ENCODE assay signal across 8 mouse cellular contexts in the genomic region with DNA sequence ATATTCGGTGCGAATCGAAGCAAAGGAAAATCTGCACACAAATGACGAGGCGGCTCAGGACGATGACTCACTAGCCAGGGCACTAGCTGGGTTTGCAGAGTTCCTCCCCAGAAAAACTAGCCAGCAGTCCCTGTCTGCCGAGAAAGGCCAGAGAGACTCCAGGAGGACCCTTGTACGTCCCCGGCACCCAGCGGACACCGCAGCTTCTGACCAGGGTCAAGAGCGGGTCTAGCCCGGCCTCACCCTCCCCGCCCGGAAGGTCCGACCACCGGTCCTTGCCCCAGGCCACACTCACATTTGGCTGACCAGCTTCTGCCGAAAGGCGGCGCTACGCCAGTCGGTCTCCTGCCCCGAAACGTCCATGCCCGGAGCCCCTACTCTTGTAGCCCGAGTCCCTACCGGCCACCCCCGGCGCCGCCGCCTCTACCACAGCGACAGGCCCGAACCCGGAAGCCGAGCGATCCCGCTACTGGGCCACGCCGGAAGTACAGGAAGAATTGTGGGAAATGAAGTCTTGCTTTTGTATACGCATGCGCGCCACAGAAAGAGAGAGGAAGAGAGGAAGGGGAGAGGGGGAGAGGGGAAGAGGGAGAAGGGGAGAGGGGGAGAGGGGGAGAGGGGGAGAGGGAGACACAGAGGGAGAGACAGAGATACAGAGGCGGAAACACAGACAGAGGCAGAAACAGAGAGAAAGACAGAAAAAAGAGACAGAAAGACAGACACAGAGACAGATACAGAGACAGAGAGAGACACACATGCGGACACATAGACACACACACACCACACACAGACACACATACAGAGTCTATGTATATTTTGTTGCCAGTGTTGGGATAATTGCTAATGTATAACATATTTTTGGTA. TPM values are rescaled to one million over a fixed set of nuclear protein-coding genes. Genes with fewer than 3 reads are reported as not detected.
DNase-seq lines count a peak whose midpoint lies in the region; ATAC-seq and TF ChIP-seq lines count a peak whose summit lies in the region.

No protein-coding gene starts in this region.

- ATAC-seq in embryonic facial prominence, embryonic 13.5 days (ENCODE audit: insufficient number of reproducible peaks, insufficient read depth, low FRiP score, low TSS enrichment, low read depth), result peak; percentile 85
- peak; percentile 91 for ATAC-seq in limb, embryonic 14.5 days (ENCODE audit: low FRiP score, low read depth)
- ATAC-seq in midbrain, postnatal 0 days (ENCODE audit: low FRiP score), result peak; percentile 88

- peak overlapping the region; percentile 92 for H3K4me2 ChIP-seq in embryonic facial prominence, embryonic 13.5 days
- peak overlapping the region; percentile 90 for H3K4me2 ChIP-seq in limb, embryonic 14.5 days (replicated peaks; ENCODE audit: low read depth, low read length, severe bottlenecking)
- peak overlapping the region; percentile 92 for H3K4me2 ChIP-seq in midbrain, postnatal 0 days (ENCODE audit: low read depth, low read length, poor library complexity, severe bottlenecking)

- peak overlapping the region; percentile 91 for H3K4me3 ChIP-seq in embryonic facial prominence, embryonic 13.5 days
- H3K4me3 ChIP-seq in limb, embryonic 14.5 days (replicated peaks; ENCODE audit: low read length), result peak overlapping the region; percentile 86
- peak overlapping the region; percentile 84 for H3K4me3 ChIP-seq in midbrain, postnatal 0 days (ENCODE audit: low read depth, low read length)

- H3K27ac ChIP-seq in embryonic facial prominence, embryonic 13.5 days, result peak overlapping the region; percentile 80
- peak overlapping the region; percentile 70 for H3K27ac ChIP-seq in limb, embryonic 14.5 days (replicated peaks; ENCODE audit: low read depth, low read length)
- H3K27ac ChIP-seq in midbrain, postnatal 0 days (ENCODE audit: low read depth, low read length), result peak overlapping the region; percentile 77

- H3K4me1 ChIP-seq in embryonic facial prominence, embryonic 13.5 days, result peaks cover 19% of the 10 kb centered on the region
- peaks cover 11% of the 10 kb centered on the region for H3K4me1 ChIP-seq in limb, embryonic 14.5 days (ENCODE audit: control insufficient read depth, insufficient read depth, low read length)
- peaks cover 12% of the 10 kb centered on the region for H3K4me1 ChIP-seq in midbrain, postnatal 0 days (ENCODE audit: insufficient read depth, low read length)

- TF ChIP-seq POLR2A in limb, embryonic 14.5 days (IDR thresholded peaks at IDR 0.05; ENCODE audit: borderline replicate concordance, extremely low read depth, insufficient read depth, insufficient read length), result peak; percentile 72; the same call in 1 of the 2 replicates

- peak; percentile 64 for TF ChIP-seq CTCF in midbrain, postnatal 0 days (IDR thresholded peaks at IDR 0.05)

- peak overlapping the region; percentile 95 for H3K9ac ChIP-seq in embryonic facial prominence, embryonic 13.5 days
- peak overlapping the region; percentile 95 for H3K9ac ChIP-seq in limb, embryonic 14.5 days (ENCODE audit: low read depth, low read length, severe bottlenecking)
- H3K9ac ChIP-seq in midbrain, postnatal 0 days (replicated peaks; ENCODE audit: low read length, poor library complexity, severe bottlenecking), result peak overlapping the region; percentile 77

- no peaks in the 10 kb centered on the region for H3K36me3 ChIP-seq in embryonic facial prominence, embryonic 13.5 days
- H3K36me3 ChIP-seq in limb, embryonic 14.5 days (ENCODE audit: control insufficient read depth, insufficient read depth, low read length), result no peaks in the 10 kb centered on the region
- H3K36me3 ChIP-seq in midbrain, postnatal 0 days (ENCODE audit: insufficient read depth, low read length), result no peaks in the 10 kb centered on the region

- 2% methylated on average over 41 of the region's 44 CpGs for WGBS in embryonic facial prominence, embryonic 13.5 days
- WGBS in limb, embryonic 14.5 days, result 4% methylated on average over 38 of the region's 44 CpGs
- WGBS in midbrain, postnatal 0 days, result 2% methylated on average over 41 of the region's 44 CpGs

- H3K27me3 ChIP-seq in embryonic facial prominence, embryonic 13.5 days, result no peaks in the 10 kb centered on the region
- H3K27me3 ChIP-seq in limb, embryonic 14.5 days (ENCODE audit: control insufficient read depth, insufficient read depth, low read length), result no peaks in the 10 kb centered on the region
- no peaks in the 10 kb centered on the region for H3K27me3 ChIP-seq in midbrain, postnatal 0 days (ENCODE audit: insufficient read depth, low read length)

- no peaks in the 10 kb centered on the region for H3K9me3 ChIP-seq in embryonic facial prominence, embryonic 13.5 days
- no peaks in the 10 kb centered on the region for H3K9me3 ChIP-seq in limb, embryonic 14.5 days (ENCODE audit: control insufficient read depth, low read length)
- no peaks in the 10 kb centered on the region for H3K9me3 ChIP-seq in midbrain, postnatal 0 days (ENCODE audit: low read length)

- peak; percentile 93 for DNase-seq in 3134 (ENCODE audit: extremely low read depth, insufficient read length, low spot score)
- DNase-seq in adrenal gland, postnatal 36 days, result peak; percentile 92
- peak; percentile 90 for DNase-seq in heart, adult 8-10 months (ENCODE audit: low spot score)
- peak; percentile 92 for DNase-seq in kidney, adult 9 months
- peak; percentile 89 for DNase-seq in limb, embryonic 14.5 days (ENCODE audit: low spot score)
- peak; percentile 95 for DNase-seq in midbrain, postnatal 0 days (ENCODE audit: low spot score)
- DNase-seq in spleen, postnatal 14 days (ENCODE audit: low spot score in 2 of 2), result peak; percentile 72 to 83

RNA-seq across cellular contexts. Expression of a gene that starts 10.0 kb away (rescaled TPM):
- total RNA-seq in adrenal gland, postnatal 36 days (2021), result 10 to 100 TPM; 52.9 to 60.5 TPM
- polyA plus RNA-seq in embryonic facial prominence, embryonic 13.5 days (2015; fragmentation: Nextera tagmentation; extraction: Ambion mirVana), result 53.3 and 56.4 TPM in 2 replicates
- 10 to 100 TPM; 22.3 to 27.2 (median 23.0) TPM for total RNA-seq in heart, adult 8-10 months (2022)
- 84.6 and 121 TPM in 2 replicates for polyA plus RNA-seq in limb, embryonic 14.5 days (2012; rRNA removed)
- polyA plus RNA-seq in limb, embryonic 14.5 days (2014; fragmentation: Nextera tagmentation; extraction: Ambion mirVana), result 41.6 and 44.0 TPM in 2 replicates
- 58.3 and 60.7 TPM in 2 replicates for total RNA-seq in midbrain, postnatal 0 days (2014; rRNA removed)
- polyA plus RNA-seq in midbrain, postnatal 0 days (2015; fragmentation: Nextera tagmentation; extraction: Ambion mirVana), result 43.0 and 49.3 TPM in 2 replicates

RNA-seq across cellular contexts. Expression of a gene that starts 36.7 kb away (rescaled TPM):
- total RNA-seq in adrenal gland, postnatal 36 days (2021), result 10 to 100 TPM; 38.3 to 43.1 TPM
- 88.8 and 97.7 TPM in 2 replicates for polyA plus RNA-seq in embryonic facial prominence, embryonic 13.5 days (2015; fragmentation: Nextera tagmentation; extraction: Ambion mirVana)
- 10 to 100 TPM; 18.8 to 23.0 (median 19.4) TPM for total RNA-seq in heart, adult 8-10 months (2022)
- 124 and 176 TPM in 2 replicates for polyA plus RNA-seq in limb, embryonic 14.5 days (2012; rRNA removed)
- 87.2 and 101 TPM in 2 replicates for polyA plus RNA-seq in limb, embryonic 14.5 days (2014; fragmentation: Nextera tagmentation; extraction: Ambion mirVana)
- 150 and 156 TPM in 2 replicates for total RNA-seq in midbrain, postnatal 0 days (2014; rRNA removed)
- polyA plus RNA-seq in midbrain, postnatal 0 days (2015; fragmentation: Nextera tagmentation; extraction: Ambion mirVana), result 79.3 and 82.6 TPM in 2 replicates

Comparison
In these comparisons a context has a peak if more than half of its experiments do, and no peak if none do; other contexts are left out.
1. Peak in every context shown above with its lines: DNase-seq, ATAC-seq, H3K4me3 ChIP-seq and H3K27ac ChIP-seq.